Mouse (Mus musculus) kidney, adult 2 months (tissue): ENCODE results near the gene Hk2.

Experiments used
- CTCF ChIP-seq: fragments of 200-500 bp; conservative IDR thresholded peaks from 2 replicates; pipeline ENCODE4 v1.5.1; 2011; ENCODE audit warnings: low read depth, mild to moderate bottlenecking, control low read depth, low read length, moderate library complexity, mixed read lengths; ENCODE audit not compliant: insufficient read depth, insufficient read length
- POLR2A ChIP-seq: fragments of 200-500 bp; IDR thresholded peaks from one replicate; pipeline ENCODE4 v1.6.1; 2011; ENCODE audit warnings: low read depth, low read length, control low read depth

DNA sequence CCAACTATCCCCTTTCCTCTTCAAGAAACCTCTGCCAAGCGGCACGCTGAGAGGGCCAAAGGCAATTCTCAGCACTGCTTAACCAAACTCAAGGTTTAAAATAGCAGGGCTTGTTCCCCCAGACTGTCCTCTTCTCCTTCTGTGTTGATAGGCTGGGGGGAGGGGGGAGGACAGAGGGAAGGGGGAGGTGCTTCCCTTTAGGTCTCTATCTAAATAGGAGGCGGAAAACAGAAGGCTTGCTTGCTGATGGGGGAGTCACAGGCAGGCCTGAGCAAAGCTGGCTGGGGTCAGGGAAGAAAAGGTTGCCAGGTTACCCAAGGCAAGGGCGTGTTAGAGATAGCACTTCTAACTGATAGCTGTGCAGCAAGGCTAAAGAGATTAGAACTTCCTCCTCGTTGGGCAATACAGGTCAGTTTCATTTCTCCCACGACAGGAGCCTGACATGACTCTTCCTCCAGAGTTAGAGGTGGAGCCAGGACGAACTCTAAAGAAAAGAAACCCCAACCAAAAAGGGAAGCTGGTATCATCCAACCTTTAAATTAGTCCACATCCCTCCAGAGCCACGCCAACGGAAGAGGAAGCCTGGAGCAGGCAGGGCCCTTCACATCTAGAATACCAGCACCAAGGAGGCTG, 10.3 kb downstream of the Hk2 start:
- TF ChIP-seq POLR2A (no peak), CTCF (no peak)
